Mouse (Mus musculus): Measurements from ENCODE around the gene AI837181.

Gene AI837181

GRCm38 (mm10) chr19:5447515-5448353, 22.8 kb downstream of the AI837181 start, which contains the start of gene Fosl1:
TSS of gene Fosl1 (plus strand) at chr19:5447547.
- peak; percentile 61 for DNase-seq (ENCODE audit: low spot score)

- no peak for DNase-seq (ENCODE audit: low spot score)
Measured at GRCm38 (mm10) chr19:5448354-5449150, 23.6 kb downstream of the AI837181 start.

GRCm38 (mm10) chr19:5449673-5450072, 24.7 kb downstream of the AI837181 start:
- no peak for DNase-seq (ENCODE audit: low spot score)

DNA sequence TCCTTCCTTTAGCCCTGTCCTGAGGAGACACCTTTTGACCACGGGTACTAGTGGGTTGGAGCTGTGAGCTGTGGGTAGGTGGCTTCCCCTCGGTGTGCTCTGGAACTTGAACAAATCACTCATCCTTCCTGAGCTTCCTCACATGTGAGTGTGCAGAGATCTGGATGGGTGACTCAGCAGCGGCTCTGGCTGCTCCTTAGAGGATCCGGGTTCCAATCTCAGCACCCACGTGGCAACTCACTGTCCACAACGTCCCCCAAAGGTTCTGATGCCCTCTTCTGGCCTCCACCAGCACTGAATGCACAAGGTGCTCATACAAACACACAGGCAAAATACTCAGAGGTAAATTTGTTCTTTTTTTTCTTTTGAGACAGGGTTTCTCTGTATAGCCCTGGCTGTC, 26.8 kb downstream of the AI837181 start:
- DNase-seq (ENCODE audit: low spot score): no peak

- DNase-seq (ENCODE audit: low spot score): no peak
Measured at GRCm38 (mm10) chr19:5455037-5455436, 30.1 kb downstream of the AI837181 start.

GRCm38 (mm10) chr19:5455568-5455967, 30.6 kb downstream of the AI837181 start:
- DNase-seq (ENCODE audit: low spot score): no peak

DNA sequence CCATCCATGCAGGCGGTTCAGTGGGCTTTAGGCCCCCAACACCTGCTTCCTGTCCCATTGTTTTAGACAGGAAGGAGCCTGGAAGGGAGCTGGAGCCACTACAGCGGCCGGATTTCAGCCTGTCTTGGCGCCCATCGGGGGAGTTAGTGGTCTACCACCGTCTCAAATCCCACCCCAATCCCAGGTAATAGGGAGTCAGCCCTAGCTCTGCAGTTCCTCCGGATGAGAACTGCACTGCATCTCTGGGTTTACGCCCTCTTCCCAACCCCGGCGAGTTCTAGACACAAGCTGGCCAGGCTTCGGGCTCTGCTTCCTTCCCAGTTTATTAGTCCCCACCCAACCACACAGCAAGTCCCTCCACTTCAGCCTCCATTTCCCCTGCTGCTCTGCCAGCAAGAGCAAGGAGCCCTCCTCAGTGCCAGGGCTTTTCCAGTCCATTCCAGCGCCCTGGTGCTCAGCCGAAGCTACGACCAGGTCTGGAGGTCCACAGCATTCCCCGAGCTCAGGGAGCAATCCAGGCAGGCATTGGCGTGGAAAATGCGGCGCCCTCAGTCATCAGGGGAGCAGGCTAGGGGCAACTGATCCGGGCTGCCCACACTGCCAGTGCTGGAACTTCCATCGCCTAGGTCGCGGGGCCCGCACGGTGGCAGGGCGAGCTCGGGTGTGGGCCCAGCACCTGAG, 31.4 kb downstream of the AI837181 start:
- no peak for DNase-seq (ENCODE audit: low spot score)

DNA sequence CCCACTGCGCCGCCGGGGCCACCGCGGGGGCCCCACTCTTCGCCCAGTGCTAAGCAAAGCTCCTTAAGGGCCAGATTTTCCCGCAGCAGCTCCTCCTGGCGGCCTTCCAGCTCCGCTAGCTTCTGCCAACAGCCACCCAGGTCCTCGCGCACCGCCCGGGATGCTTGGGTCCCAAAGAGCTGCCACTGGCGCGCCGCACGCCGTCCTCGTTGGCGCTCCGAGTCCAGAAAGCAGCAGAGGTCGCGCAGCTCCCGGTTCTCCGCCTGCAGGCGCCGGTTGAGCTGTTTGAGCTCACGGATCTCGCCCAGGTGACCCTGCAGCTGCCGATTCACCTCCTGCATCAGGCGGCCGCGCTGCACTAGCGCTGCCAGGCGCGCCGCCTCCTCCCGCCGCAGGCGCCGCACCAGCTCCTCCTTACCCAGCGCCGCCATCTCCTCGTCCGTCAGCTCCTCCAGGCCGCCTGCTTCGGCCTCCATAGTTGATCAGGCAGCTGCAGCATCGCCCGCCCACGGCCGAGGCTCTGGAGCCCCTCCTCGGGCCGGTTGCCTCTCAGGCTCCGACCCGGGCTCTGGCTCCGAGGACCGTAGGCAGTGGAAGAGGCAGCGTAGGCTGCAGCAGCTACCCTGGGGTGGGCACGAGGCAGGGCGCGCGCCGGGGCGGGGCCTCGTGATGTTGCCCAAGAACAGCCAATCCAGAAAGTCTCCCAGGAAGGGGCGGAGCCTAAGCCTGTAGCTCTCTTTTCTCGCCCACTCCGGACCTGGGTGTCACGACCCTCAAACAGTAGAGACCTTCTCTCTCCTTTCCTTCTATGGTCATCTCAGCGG, 32.2 kb downstream of the AI837181 start:
- peak; percentile 96 for DNase-seq (ENCODE audit: low spot score)

GRCm38 (mm10) chr19:5457746-5458442, 33.0 kb downstream of the AI837181 start, which contains the start of gene Ccdc85b:
TSS of gene Ccdc85b (minus strand) at chr19:5457894.
- DNase-seq (ENCODE audit: low spot score): no peak

- no peak for DNase-seq (ENCODE audit: low spot score)
Measured at GRCm38 (mm10) chr19:5459019-5459418, 34.1 kb downstream of the AI837181 start.

GRCm38 (mm10) chr19:5459896-5460295, 35.0 kb downstream of the AI837181 start:
- no peak for DNase-seq (ENCODE audit: low spot score)

DNA sequence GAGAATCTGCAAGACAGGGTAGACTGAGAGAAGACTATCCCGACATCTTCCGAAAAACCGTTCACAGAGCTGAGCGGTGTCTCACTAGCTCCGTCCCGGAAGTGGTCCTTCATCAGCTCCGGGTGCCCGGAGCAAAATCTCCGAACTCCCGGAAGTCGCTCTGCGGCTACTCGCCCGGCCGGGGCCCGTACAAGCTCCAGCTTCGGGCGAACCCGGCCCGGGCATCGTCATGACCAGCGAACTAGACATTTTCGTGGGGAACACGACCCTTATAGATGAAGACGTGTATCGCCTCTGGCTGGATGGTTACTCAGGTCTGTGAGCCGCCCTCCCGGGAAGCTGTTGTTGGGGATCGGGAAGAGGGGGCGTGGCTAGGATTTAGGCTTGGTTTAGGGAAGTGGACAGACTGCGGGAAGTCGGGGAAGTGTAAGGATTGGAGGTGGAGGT, 35.5 kb downstream of the AI837181 start, which contains the start of gene Fibp:
TSS of gene Fibp (plus strand) at position 151 of the 447 bp plus-strand sequence.
- DNase-seq (ENCODE audit: low spot score): peak; percentile 93

- DNase-seq (ENCODE audit: low spot score): no peak
Measured at GRCm38 (mm10) chr19:5461411-5461810, 36.5 kb downstream of the AI837181 start.

DNA sequence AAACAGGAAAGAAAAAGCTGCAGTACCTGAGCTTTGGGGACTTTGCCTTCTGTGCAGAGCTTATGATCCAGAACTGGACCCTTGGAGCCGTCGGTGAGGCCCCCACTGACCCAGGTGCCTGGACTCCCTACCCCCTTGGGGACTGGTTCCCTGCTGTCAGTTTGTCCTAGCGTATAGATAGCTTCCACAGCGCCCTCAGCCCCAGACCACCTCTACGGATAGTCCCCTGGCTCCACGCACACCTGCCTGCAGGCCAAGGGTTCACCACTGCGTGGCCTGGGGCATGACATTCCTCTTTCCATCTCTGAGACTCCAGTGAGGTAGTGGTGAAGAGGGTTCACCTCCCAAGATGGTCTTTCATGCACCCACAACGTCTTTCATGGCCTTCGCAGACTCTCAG, 38.3 kb downstream of the AI837181 start:
- no peak for DNase-seq (ENCODE audit: low spot score)

DNA sequence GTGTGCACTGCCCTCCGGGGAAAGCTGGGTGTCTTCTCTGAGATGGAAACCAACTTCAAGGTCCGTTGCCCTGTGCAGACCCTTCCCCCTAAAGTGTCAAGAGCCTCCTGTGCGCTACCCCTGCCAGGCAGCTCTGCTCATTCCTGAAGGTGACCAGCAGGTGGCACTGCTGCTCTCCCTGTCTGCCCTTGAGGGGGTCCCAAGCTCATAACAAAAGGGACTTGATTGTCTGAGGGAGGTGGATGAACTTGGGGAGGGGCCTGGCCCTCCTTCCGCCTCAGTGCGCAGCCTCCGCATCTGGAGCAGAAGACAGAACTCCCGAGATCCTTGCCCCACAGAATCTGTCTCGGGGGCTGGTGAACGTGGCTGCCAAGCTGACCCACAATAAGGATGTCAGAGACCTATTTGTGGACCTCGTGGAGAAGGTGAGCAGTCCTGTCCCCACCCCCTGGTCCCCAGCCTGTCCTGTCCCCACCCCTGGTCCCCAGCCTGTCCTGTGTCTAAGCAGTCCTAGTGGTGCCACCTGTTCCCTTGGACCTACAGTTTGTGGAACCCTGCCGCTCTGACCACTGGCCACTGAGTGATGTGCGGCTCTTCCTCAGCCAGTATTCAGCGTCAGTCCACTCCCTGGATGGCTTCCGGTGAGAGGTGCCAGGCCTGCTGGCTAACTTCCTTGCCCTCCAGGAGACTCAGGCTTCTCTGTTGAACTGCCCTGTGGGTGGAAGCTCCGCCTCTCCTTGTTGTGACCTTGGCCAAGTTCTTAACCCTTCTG, 39.0 kb downstream of the AI837181 start:
- DNase-seq (ENCODE audit: low spot score): peak; percentile 92

DNA sequence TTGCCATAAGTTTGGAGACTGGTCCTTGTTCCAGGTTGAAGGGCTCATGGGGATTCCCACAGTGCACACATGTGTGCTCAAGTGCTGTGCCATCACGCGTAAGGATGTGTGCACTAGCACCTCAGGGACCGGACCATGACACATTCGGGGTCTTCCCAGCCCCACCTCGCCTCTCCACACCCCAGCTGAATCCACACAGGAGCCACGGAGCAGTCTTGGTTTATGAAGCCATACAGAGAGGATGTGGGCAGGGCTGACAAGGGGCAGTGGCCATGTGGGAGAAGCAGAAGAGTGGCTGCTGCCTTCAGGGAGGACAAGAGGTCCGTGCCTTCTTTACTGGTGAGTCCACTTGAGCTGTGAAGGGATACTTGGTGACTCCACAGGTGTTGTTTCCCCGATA, 40.1 kb downstream of the AI837181 start:
- DNase-seq (ENCODE audit: low spot score): no peak

GRCm38 (mm10) chr19:5466916-5467500, 42.1 kb downstream of the AI837181 start:
- DNase-seq (ENCODE audit: low spot score): no peak

DNA sequence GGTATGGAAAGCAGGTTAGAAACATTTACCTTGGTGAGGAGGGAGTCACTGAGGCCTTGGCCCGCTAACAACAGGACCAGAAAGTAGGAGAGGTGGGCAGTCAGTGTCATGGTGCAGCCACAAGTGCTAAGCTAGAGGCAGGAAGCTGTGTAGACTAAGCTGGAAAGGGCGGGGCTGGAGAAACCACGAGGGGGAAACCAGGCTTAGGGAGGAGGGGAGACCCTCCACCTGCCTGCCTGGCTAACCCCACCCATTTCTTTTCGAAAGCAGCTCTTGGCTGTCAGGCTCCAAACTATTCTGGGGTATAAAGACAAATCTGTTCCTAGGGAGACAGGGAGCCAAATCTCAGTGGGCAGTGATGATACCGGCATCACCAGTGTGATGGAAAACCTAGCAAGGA, 43.4 kb downstream of the AI837181 start, which contains the start of gene Ctsw:
TSS of gene Ctsw (minus strand) at position 134 of the 400 bp plus-strand sequence.
- no peak for DNase-seq (ENCODE audit: low spot score)

- DNase-seq (ENCODE audit: low spot score): no peak
Measured at GRCm38 (mm10) chr19:5471846-5472245, 46.9 kb downstream of the AI837181 start.

Measured in retina, embryonic 14.5 days (tissue).